Mouse (Mus musculus): Measurements from ENCODE around the gene Sh3gl2.
A peak's percentile ranks its signal among the peaks of the same experiment; 100 is the strongest.

The Sh3gl2 gene

DNA sequence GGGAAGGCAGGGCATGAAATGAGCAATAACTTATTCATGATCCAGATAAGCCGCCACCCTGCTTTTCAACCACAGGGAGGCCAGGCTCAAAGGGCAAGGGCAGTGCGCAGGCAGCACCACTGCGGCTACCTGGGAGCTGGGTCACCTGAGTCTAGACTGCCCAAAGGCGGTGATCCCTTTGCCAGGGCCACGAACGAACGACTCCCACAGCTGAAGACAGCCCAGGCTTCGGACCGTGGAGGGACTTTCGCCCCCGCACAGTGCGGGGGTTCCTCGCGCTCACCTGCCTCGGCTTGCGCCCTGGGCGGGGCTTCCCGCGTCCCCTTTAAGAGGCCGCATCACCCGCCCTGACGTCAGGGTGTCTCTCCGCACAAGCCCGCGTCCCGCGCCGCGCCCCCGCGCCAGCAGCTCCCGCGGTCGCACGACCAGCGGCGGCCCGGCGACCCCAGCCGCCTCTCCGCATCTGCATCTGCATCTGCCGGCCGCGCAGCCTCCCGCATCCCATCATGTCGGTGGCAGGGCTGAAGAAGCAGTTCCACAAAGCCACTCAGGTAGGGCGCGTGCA is at the start of gene Sh3gl2:
TSS of gene Sh3gl2 (plus strand) at position 56 of the 565 bp plus-strand sequence.
- peak; percentile 41 for DNase-seq (ENCODE audit: low spot score)

DNA sequence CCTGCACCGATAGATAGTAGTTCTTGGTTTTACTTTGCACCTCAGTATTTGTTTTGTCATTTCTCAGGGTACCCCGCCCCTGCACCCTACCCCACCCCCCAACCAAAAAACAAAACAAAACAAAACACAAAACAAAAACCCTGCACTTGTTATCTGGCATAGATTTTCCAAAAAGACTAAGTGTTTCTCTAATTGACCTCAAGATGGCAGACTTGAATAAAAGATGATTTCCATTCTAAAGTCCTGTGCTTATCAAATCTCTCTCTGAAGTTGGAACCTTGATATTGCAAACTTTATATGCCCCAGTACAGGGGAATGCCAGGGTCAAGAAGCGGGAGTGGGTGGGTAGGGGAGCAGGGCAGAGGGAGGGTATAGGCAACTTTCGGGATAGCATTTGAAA is 43.8 kb upstream of the Sh3gl2 start:
- no peak for DNase-seq (ENCODE audit: low spot score)

DNA sequence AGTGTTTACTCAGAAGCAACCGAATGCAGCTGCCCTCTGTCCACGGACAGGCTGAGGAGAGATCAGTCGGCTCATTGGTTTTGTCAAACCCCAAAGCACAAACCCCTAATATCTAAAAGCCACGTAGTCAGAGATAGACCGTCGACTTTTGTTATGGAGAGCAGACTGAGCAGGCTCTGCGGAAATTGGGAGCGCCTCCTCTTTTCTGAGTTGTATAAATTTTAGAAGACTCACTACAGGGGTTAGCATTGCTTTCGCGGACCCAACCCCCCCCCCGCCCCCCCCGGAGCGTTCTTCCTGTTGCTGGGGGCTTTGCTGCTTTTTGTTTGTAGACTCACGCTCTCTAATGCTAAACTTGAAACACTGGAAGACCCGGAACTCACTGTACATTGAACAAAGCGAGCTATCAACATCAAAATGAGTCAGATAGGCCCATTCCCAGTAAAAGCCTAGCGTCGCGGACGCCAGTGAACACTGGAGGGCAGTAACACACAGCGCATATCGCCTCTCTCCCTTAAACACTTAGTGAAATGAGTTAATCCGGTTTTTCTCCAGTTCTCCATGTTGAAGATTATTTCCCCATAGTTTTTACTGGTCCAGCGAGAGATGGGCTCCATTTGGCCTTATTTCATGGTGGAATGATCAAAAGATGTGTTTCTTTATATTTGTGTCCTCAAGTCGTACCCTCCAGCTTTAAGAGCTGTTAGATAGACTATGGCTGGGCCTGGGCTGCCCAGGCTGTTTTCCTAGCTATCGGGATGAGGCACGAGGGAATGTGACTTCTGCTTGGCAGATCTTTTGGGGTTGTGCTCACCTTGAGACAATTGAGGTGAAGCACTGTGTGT is 42.2 kb upstream of the Sh3gl2 start:
- DNase-seq (ENCODE audit: low spot score) = peak; percentile 22

DNA sequence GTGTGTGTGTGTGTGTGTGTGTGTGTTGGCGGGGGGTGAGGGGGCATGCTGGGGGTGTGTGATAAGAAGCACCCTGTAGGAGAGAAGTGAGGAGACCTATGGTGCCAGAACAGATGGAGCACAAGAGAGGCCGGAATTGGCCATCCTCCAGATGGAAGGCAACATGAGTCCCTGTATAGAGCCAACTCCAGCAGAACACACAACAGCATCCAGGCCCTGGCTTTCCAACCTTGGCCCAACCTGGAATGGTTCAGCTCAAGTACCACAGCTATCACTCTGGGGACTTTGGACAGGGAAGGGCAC is 41.7 kb upstream of the Sh3gl2 start:
- DNase-seq (ENCODE audit: low spot score) = no peak

DNA sequence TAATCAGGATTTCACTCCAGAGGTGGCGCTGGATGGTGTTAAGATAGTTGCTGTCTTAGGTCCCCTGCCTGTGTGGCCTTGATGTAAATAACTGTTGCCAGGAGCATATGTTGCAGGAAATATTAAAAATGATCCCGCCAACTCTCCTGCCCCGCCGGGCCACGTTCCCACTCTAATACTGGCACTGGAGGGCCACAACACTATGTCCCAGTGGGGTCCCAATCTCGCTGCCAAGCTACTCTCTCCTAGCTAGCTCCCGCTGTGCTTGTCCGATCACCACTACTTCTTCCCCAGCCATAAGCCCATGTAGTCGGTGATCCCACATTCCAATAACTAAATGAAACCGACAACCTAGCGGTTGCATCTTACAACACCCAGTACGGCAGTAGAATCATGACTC is 36.9 kb upstream of the Sh3gl2 start:
- DNase-seq (ENCODE audit: low spot score) = no peak

DNA sequence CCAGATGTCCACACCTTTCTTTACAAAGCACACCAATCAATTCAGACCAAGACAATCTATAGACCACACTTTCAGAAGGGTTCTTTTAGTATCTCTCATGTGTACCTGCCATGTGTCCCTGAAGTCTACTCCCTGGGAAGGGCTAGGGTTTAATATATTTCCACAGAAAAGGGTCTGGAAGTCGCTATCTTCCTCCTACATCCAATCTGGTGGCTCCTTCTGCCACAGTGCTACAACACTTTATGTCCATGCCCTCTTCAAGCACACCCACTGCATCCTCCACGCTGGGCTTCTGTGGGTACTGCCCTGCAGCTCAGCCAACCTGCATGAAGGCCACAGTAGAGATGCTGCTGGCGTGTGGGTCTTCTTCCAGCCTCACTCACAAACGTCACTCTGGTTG is 29.5 kb upstream of the Sh3gl2 start:
- DNase-seq (ENCODE audit: low spot score) = no peak

DNA sequence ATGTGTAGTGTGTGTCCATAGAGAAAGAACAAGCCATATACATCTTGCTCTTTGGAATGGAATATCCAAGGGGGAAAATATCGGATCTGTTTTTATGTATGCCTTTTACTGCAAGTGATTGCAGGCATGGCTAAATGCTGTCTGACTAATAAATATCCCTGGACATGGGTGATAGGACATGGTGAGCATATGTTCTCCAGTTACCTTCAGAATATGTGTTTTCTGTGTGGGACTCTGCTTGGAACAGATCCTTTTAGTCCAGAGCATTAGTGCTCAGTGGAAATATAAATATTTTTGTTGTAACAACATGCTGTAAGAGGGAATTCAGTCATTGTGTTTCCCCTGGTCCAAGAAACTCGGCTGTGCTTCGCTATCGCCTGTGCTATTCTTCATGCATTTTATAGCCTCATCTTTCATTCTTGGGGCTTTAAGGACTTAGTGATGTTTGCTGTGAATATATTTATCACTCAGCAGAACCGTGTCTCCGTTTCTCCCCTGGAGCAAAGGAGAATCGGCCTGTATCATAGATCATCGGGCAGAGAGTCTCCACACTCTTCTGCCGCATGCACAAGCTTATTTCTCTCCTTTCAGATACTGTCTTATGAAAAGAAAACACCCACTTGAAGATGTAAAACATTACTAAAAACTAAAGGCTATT is 26.4 kb upstream of the Sh3gl2 start:
- no peak for DNase-seq (ENCODE audit: low spot score)

DNA sequence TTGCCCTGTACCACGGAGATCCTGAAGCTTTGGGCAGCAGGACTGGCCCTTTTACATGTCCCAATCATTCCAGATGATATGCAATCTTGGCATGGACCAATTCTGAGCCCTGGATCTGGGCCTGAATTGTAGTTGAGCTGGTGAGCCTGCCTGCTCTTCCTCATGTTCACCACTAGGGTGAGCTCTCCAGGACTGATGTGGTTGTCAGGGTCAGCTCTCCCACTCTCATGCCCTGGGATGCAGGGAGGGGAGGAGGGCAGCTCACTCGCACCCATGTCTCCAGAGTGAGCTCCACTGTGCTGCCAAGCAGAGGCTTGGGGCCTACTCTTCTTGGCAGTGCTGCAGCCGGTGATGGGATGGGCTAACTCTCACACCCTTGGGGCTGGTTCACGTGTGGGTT is 18.9 kb upstream of the Sh3gl2 start:
- no peak for DNase-seq (ENCODE audit: low spot score)

DNA sequence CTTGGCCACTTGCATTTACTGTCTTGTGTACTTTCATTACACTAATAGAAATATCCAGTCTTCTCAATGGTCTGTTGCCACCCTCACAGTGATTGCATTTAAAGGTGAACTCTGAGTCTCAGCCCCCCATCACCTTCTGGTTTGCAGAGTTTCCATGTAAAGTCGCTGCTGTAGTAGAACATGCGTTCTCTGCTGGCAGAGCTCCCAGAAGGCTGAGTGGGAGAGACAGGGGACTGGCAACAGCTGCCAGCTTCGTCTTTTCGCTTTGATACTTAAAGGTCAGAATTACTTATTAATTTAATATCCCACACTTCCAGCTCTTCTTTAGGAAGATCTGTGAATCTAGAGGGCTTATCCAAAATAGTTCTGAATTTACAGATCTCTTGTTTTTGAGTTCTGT is 8.7 kb upstream of the Sh3gl2 start:
- peak; percentile 24 for DNase-seq (ENCODE audit: low spot score)

DNA sequence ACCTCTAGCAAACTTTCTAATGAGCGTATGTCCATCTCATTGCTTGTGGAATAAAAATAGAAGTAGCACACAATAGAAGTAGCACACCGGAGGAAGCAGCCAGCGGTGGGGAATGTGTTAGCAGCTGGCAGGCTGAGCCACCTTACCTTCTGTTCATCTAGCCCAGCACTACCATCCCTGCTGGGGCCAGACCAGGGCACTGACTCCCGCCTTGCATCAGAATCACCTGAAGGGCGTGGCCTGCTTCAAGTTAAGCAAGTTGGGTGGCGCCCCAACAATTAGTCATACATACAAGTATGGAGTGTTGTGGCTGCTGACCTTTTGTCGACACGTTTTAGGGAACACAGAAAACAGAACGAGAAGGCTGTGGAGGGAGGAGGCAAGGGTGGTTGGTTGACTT is 6.5 kb upstream of the Sh3gl2 start:
- no peak for DNase-seq (ENCODE audit: low spot score)

DNA sequence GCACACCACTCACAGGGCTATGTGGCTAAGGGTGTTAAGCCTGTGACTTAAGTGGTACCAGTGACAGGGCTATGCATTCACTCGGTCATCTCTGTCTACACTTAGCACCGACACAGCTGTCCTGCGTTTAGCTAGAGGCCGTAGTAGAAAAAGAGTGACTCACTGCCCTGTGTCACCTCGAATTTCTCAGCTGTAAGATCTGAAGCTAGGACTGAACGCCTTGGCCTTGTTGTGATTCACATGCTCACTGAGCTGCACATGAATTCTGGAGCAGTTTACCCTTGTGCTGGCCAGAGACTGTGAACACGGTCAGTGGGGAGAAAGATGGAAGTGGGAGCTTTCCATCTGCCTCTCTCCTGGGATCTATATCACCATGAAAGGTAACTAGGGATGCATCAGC is 2.3 kb upstream of the Sh3gl2 start:
- no peak for DNase-seq (ENCODE audit: low spot score)

DNA sequence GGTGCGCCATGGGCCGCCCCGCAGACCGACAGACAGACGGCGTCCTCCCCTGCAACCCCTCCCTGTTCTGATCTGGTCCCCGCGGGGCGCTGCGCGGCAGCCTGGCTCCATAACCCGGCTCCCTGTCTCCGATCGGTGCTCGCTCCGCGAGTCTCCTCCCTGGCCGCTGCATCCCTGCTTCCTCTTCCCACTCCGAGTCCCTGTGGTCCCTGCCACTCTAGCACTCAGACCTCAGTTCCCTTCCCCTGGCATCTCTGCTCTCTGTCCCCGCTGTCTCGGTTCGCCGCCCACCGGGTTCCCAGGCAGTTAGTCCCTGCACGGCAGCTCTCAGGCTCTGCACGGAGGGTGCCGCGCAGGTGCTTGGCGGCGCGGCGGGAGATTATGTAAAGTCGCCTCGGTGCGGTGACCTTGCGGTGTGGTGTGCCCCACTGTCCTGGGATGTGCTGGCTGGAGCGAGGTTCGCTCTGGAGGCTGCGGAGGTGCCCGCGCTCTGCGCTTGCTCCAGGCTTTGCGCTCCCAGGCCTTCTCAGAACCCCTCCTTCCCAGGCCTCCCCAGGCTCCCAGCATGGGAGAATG is 798 bp downstream of the Sh3gl2 start:
- peak; percentile 1 for DNase-seq (ENCODE audit: low spot score)

DNA sequence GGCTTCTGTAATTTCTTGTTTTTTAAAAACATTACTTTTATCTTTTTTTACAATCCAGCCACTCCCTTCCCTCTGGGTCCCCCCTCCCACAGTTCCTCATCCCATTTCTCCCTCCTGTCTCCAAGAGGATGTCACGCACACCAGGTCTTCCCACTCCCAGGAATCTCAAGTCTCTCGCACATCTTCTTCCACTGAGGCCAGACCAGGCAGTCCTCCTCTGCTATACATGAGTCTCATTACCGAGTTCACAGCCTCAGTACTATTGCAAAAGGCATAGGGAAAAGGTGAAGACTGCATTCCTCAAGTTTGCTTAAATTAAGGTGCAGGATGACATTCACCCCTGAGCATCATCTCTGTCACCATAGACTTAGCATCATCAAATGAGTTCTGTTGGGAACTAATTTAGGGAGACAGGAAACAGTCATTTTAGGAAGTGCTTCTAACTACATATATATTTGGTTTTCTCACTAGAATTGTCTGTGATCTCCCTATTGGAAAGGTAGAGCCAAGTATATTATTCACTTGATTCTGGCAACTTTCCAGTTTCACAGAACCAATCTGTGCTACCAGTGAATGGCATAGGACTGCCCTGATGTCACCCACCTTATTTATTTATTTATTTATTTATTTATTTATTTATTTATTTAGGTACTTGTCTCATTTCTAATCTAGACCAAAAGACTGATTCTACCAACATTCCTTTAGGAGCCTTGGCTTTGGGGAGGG is 1.9 kb downstream of the Sh3gl2 start:
- no peak for DNase-seq (ENCODE audit: low spot score)

DNA sequence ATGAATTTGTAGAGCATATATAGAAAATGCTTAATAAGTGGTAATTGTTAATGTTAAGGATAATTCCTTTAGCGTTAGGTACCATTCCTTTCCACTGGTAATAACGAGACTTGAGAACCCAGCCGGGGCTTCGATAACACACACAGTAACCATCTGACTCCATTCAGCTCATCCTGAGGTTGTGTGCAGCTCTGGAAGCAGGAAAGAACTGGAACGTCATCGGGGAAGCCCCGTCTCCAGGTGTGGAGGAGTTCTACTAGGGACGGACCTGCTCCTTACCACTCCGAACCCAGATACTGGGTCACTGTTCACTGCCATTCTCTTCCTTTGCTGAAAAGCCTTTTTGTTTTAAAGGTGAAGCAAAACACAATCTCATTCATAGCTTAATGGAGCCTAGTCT is 2.6 kb downstream of the Sh3gl2 start:
- DNase-seq (ENCODE audit: low spot score) = no peak

DNA sequence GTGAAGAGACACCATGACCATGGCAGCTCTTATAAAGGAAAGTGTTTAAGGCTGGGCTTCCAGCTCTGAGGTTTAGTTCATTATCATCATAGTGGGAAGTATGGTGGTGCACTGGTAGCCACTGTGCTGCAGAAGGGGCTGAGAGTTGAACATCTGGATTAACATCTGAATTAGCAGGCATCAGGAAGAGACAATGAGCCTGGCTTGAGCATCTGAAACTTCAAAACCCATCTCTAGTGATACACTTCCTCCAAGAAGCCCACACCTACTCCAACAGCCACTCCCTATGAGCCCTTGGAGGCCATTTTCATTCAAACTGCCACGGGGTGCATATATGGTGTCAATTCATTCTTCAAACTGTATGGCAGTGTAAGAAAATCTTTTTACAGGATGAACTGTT is 3.6 kb downstream of the Sh3gl2 start:
- DNase-seq (ENCODE audit: low spot score) = no peak

DNA sequence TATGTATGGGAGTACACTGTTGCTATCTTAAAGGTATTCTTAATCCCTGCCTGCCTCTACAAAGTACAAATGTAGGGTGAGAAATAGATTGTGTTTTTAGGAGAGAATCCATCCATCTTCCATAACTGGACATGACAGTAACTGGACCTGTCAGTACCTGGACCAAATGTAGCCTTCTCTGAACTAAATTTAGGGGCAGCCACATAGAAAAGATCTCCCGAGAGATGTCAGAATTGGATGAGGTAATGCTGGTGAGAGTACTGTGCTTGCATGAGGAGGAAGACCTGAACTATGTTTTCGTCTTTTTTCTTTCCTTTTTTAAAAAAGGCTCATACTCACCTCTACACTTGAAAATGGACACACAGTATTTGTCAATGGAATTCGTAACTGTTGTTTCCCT is 6.0 kb downstream of the Sh3gl2 start:
- DNase-seq (ENCODE audit: low spot score) = no peak

DNA sequence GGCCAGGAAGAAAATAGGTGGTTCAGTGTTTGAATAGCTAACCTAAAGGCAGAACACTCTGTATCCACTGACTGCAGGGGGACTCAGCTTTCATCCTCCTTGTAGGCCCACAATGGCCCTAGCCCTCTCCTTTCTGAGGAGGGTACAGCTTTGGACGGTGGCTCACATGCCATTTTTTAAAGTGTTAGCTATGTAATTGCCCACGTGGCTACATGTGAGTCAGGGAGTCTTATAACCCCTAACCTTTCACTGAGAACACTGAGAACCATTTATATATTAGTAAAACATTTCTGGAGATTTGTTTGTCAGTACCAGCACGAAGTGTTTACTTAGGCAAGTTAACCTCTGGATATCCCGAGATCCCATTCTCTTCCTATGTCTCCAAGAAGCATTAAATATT is 12.1 kb downstream of the Sh3gl2 start:
- no peak for DNase-seq (ENCODE audit: low spot score)

DNA sequence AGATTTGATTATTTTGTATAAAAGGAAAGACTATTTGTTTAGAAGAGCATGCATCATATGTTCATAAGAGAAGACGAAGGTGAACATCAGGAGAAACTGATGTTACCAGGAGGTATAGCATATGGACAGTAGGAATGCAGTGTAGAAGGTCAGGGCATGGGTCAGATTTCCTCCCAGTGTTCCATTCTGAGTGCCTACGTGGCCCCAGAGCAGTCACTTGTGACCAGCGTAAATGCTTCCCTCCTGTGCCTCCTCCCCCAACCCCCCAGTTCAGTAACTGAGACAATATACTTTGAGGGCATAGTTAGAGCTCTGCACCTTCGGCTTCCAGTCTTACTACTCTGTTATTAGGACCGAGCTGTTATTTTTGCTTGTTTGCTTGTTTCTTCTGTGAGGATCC is 17.8 kb downstream of the Sh3gl2 start:
- DNase-seq (ENCODE audit: low spot score) = no peak

DNA sequence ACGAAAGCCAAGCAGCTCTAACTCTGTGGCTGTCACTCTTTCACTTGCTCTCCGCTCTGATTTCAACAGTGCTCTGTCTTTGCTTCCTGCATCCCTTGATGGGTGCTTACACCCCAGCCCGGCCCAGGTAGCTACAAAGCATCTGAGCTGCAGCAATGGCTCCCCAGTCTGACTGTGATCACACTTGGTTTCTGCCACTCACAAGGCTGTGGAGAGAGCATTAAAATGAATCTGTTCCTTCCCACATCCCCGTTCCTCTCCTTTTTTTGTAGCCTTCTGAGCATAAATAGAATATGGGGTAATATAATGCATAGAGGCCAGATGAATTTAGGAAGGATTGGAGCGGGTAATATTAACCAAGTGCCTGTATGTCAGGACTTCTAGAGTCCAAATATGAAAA is 21.8 kb downstream of the Sh3gl2 start:
- DNase-seq (ENCODE audit: low spot score) = no peak

DNA sequence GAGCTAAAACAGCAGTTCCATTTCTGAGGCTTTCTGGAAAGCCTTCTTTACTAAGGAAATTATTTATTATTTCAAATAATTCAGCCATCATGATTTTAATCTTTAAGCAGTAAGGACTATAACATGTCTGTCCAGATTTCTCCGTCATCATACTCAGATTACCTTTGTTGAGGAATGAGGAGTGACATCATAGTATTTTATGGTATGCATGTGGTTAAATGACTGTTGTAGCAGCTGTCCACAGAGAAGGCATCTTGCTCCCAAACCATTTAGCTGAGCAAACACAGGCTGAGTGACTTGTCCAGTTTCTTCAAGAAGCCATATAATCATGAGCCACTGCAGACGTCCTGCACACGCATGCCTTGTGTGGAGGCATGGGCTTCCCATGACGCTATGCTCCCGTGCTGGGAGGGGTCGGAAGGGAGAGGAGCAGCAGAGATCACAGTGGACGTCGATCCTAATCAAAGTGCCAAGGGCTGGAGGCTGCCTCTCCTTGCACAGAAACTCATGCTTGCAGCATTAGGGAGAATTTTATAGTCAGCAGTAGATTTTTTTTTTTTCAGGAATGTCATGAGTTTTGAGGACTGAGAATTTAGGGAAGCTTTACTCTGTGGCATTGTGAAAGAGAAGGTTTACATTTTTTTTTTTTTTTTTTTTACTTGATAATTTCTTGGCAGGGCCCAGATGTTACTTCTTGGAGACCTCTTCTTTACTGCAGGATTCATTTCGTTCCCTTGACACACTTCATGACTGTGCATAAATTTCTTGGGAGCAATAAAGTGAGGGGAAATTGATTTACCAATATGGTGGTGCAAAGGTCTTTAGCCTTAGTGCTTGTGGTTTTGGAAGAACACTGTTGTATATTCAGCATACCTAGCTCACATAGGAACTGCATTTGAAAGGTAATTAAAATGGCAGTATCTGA is 23.0 kb downstream of the Sh3gl2 start:
- no peak for DNase-seq (ENCODE audit: low spot score)

DNA sequence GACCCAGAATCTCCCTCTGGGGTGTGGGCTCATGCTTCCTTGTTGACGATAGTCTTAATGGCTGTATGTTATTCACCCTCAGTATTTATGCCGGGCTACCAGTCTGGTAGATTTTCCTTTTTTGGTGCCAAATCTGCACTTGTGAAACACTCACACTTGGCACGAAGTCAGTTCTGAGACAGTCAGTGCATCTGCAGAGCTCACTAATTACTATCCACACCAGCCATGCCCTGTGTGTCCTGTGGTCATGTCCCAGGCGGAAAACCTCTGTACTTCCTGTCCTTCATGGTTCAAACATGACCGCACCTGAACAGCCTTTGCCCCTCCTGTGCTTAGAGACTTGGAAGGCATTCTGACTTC is 23.6 kb downstream of the Sh3gl2 start:
- DNase-seq (ENCODE audit: low spot score) = no peak
